Mouse (Mus musculus): ENCODE data around the gene Poldip2. TPM values are rescaled to one million over a fixed set of nuclear protein-coding genes. Genes with fewer than 3 reads are reported as not detected.

Gene Poldip2
- total and polyA plus RNA-seq, 3 experiments, result 102 to 144 (median 103) TPM

DNA sequence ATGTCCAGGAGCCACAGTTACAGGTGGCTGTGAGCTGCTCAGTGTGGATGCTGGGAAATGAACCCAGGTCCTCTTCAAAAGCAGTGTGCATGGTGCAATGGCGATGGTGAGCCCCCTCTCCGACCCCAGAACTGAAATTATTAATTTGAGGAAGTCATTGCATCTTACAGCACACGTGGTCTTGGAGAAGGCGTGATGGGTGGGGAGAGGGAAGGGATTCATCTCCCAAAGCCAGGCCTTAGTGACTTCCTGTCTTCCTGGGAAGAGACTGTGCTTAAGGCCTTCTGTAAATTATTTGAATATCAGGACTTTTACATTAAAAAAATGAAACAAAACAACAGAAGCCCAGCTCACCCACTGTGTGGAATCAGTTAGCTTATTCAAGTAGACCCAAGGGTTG lies 44.1 kb downstream of the Poldip2 start:
- H3K27me3 ChIP-seq (replicated peaks), result no peaks in the 10 kb centered on the region
- peaks cover 14% of the 10 kb centered on the region for H3K9me3 ChIP-seq (replicated peaks; ENCODE audit: low read length)
- no peaks in the 10 kb centered on the region for H3K36me3 ChIP-seq (replicated peaks in 1 of 2; ENCODE audit: control insufficient read depth in 1 of 2, insufficient read depth in 1 of 2, low read length in 1 of 2)
- dilution Hi-C loops (cut with MboI; ENCODE audit: extremely low pct_ligation_motif_present, extremely low pct_unique_long_range_greater_than_20kb, low sequenced_read_pairs) (no loop called here), in situ Hi-C loops (cut with MboI; ENCODE audit: low pct_ligation_motif_present, low pct_unique_long_range_greater_than_20kb, low sequenced_read_pairs) (loop anchor here (25.0 kb wide), 1 partner anchor 656 kb away; no protein-coding TSS in a partner anchor)
- TF ChIP-seq TCF12 (IDR thresholded peaks at IDR 0.05; ENCODE audit: low read depth, low read length) (no peak), GABPA (IDR thresholded peaks at IDR 0.05; ENCODE audit: insufficient replicate concordance, low read depth, low read length) (no peak), USF1 (IDR thresholded peaks at IDR 0.05; ENCODE audit: low read depth, low read length) (no peak), KAT2A (IDR thresholded peaks at IDR 0.05; ENCODE audit: insufficient replicate concordance, low read length) (no peak), ZC3H11A (IDR thresholded peaks at IDR 0.05; ENCODE audit: low read depth, low read length) (no peak), PAX5 (IDR thresholded peaks at IDR 0.05; ENCODE audit: low read length) (no peak), HCFC1 (IDR thresholded peaks at IDR 0.05; ENCODE audit: low read depth, low read length) (no peak), POLR2AphosphoS2 (IDR thresholded peaks at IDR 0.05; ENCODE audit: low read depth, low read length) (no peak), CHD2 (IDR thresholded peaks at IDR 0.05; ENCODE audit: low read length) (no peak), NELFE (IDR thresholded peaks at IDR 0.05; ENCODE audit: low read depth, low read length) (no peak), JUND (conservative IDR thresholded peaks at IDR 0.05; ENCODE audit: low read depth, low read length) (no peak)
- peaks cover 0 to 9% of the 10 kb centered on the region in 2 experiments; a peak in 3 of 4 replicates for H3K4me1 ChIP-seq (ENCODE audit: control insufficient read depth in 1 of 2, insufficient read depth in 2 of 2)
- H3K9ac ChIP-seq (ENCODE audit: insufficient read depth, low read depth), result no peak overlapping the region
- H3K4me3 ChIP-seq (replicated peaks in 1 of 3; ENCODE audit: low read depth in 2 of 3, low read length in 2 of 3, poor library complexity in 1 of 3), result no peak overlapping the region
- no peak overlapping the region for H3K4me2 ChIP-seq (ENCODE audit: insufficient read depth, low read depth, poor library complexity, severe bottlenecking)
- DNase-seq (ENCODE audit: extremely low read depth), result no peak
- H3K79me2 ChIP-seq (replicated peaks; ENCODE audit: control insufficient read depth, extremely low read depth, insufficient read depth, poor library complexity, severe bottlenecking), result no peaks in the 10 kb centered on the region
- H3K27ac ChIP-seq (ENCODE audit: insufficient read depth, low read depth), result no peak overlapping the region

DNA sequence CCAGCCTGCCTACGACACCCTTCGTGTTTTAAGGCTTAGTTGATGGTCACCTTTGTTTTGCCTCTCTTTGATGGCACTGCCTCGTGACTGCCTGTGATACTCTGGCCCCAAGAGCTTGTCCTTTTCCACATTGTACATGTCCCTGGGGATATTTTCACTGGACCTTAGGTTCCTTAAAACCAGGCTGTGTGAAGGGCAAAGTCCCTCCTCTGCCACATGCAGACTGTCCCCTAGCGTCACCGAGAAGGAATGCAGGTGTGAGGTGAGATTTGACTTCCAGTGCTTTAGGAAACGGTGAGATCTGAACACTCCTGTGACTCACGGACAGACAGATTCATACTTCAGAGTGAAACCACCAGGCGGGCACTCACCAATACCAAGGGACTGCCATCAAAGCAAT lies 45.2 kb downstream of the Poldip2 start:
- in situ Hi-C loops (cut with MboI; ENCODE audit: low pct_ligation_motif_present, low pct_unique_long_range_greater_than_20kb, low sequenced_read_pairs), result loop anchor here (25.0 kb wide), 1 partner anchor 655 kb away; no protein-coding TSS in a partner anchor
- no peak overlapping the region for H3K4me2 ChIP-seq (ENCODE audit: insufficient read depth, low read depth, poor library complexity, severe bottlenecking)
- no peak overlapping the region for H3K27ac ChIP-seq (ENCODE audit: insufficient read depth, low read depth)
- DNase-seq (ENCODE audit: extremely low read depth), result peak; percentile 43
- H3K9me3 ChIP-seq (replicated peaks; ENCODE audit: low read length), result peaks cover 9% of the 10 kb centered on the region
- H3K79me2 ChIP-seq (replicated peaks; ENCODE audit: control insufficient read depth, extremely low read depth, insufficient read depth, poor library complexity, severe bottlenecking), result no peaks in the 10 kb centered on the region
- no peak overlapping the region for H3K9ac ChIP-seq (ENCODE audit: insufficient read depth, low read depth)
- peaks cover 0 to 6% of the 10 kb centered on the region in 2 experiments; a peak in 1 of 4 replicates for H3K4me1 ChIP-seq (ENCODE audit: control insufficient read depth in 1 of 2, insufficient read depth in 2 of 2)
- H3K36me3 ChIP-seq (replicated peaks in 1 of 2; ENCODE audit: control insufficient read depth in 1 of 2, insufficient read depth in 1 of 2, low read length in 1 of 2), result no peaks in the 10 kb centered on the region
- TF ChIP-seq PAX5 (IDR thresholded peaks at IDR 0.05; ENCODE audit: low read length) (no peak), RCOR1 (conservative IDR thresholded peaks at IDR 0.05; ENCODE audit: low read depth, low read length) (no peak), ZNF384 (IDR thresholded peaks at IDR 0.05; ENCODE audit: low read depth, low read length) (no peak), CHD2 (IDR thresholded peaks at IDR 0.05; ENCODE audit: low read length) (no peak), SMC3 (IDR thresholded peaks at IDR 0.05; ENCODE audit: low read depth, low read length) (peak; percentile 63), RAD21 (IDR thresholded peaks at IDR 0.05; ENCODE audit: low read depth, low read length) (peak; percentile 43), CTCF (conservative IDR thresholded peaks at IDR 0.05 in 1 of 2, IDR thresholded peaks at IDR 0.05 in 1 of 2; ENCODE audit: low read depth in 2 of 2, low read length in 2 of 2) (peak; percentile 76 to 82), SIN3A (IDR thresholded peaks at IDR 0.05; ENCODE audit: low read length) (no peak), JUND (conservative IDR thresholded peaks at IDR 0.05; ENCODE audit: low read depth, low read length) (no peak), MXI1 (IDR thresholded peaks at IDR 0.05; ENCODE audit: low read depth, low read length) (no peak), NELFE (IDR thresholded peaks at IDR 0.05; ENCODE audit: low read depth, low read length) (no peak), KAT2A (IDR thresholded peaks at IDR 0.05; ENCODE audit: insufficient replicate concordance, low read length) (no peak)
- no peak overlapping the region for H3K4me3 ChIP-seq (replicated peaks in 1 of 3; ENCODE audit: low read depth in 2 of 3, low read length in 2 of 3, poor library complexity in 1 of 3)
- H3K27me3 ChIP-seq (replicated peaks), result no peaks in the 10 kb centered on the region
- dilution Hi-C loops (cut with MboI; ENCODE audit: extremely low pct_ligation_motif_present, extremely low pct_unique_long_range_greater_than_20kb, low sequenced_read_pairs), result no loop called here
